Mouse (Mus musculus) bone marrow macrophage, adult 2 months (primary cell): ENCODE measurements around the gene Llgl2. TPM values are rescaled to one million over a fixed set of nuclear protein-coding genes. Genes with fewer than 3 reads are reported as not detected.

ENCODE experiments used
- H3K27ac ChIP-seq: 2 replicates; pipeline ENCODE4 v1.5.1; 2012; ENCODE audit warnings: low read depth, low read length; ENCODE audit not compliant: insufficient read depth
- H3K4me1 ChIP-seq: 2 replicates; pipeline ENCODE4 v1.6.1; 2012; ENCODE audit warnings: low read length; ENCODE audit not compliant: control insufficient read depth, insufficient read depth
- H3K4me3 ChIP-seq: 2 replicates; pipeline ENCODE4 v1.5.1; 2012; ENCODE audit warnings: mild to moderate bottlenecking, low read length, moderate library complexity; ENCODE audit not compliant: insufficient read depth
- CTCF ChIP-seq: IDR thresholded peaks from 2 replicates; pipeline ENCODE4 v1.5.1; 2012; ENCODE audit warnings: low read depth, mild to moderate bottlenecking, low read length, moderate library complexity
- POLR2A ChIP-seq: IDR thresholded peaks from 2 replicates; pipeline ENCODE4 v1.6.1; 2012; ENCODE audit warnings: mild to moderate bottlenecking, low read depth, low read length, borderline replicate concordance
- polyA plus RNA-seq: library from polyadenylated mRNA; stranded (reverse); fragments of >200 nt; gene quantifications from 2 replicates; pipeline ENCODE4 v1.2.4, GENCODE M21; 2012; ENCODE audit not compliant: missing spikeins, insufficient read depth, insufficient read length

Gene Llgl2
- polyA plus RNA-seq, 1 experiment = 4.9 TPM

DNA sequence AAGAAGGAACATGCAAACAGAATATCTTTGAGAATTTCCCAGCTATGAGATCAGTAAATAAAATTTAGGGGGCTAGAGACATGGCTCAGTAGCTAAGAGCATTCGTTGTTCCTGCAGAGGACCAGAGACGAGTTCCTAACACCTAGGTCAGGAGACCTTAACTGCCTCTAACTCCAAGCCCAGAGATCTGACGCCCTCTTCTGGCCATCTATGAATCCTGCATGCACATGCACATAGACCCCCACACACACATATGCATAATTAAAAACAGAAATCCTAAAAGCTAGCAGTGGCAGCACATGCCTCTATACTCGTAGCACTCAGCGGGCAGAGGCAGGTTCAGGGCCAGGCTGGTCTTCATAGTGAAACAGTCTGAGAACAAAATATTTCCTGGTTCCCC is 52.6 kb downstream of the Llgl2 start:
- no peak overlapping the region for H3K27ac ChIP-seq
- peaks cover 7% of the 10 kb centered on the region for H3K4me1 ChIP-seq
- no peak overlapping the region for H3K4me3 ChIP-seq
- no peak for TF ChIP-seq CTCF
- no peak for TF ChIP-seq POLR2A

DNA sequence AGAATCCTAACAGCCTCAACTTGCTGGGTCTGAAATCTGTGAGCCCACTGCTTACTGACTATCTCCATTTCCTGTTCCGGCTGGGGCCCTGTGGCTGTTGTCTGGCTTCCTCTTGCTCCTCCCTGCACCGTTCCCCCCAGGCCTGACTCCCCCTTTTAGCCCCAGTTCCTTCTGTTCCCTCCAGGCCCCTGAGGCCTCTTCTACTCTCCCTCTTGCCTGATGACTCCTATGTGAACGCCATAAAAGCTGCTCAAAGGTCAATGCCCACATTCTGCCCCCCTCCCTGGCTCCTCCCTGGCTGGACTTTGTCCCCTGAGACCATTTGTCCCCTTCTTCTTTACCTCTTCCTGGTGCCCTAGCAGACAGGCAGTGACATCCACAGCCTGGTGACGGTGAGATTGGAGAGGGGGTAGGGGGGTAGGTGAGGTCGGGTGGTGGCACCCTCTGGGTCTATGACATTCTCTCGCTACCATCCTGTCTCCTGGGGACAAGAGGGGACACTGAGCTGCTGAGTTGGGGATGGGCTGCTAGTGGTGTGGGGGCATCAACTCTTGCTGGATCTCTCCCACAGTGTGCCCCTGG is 53.4 kb downstream of the Llgl2 start:
- no peak for TF ChIP-seq POLR2A
- no peak for TF ChIP-seq CTCF
- H3K4me3 ChIP-seq = no peak overlapping the region

DNA sequence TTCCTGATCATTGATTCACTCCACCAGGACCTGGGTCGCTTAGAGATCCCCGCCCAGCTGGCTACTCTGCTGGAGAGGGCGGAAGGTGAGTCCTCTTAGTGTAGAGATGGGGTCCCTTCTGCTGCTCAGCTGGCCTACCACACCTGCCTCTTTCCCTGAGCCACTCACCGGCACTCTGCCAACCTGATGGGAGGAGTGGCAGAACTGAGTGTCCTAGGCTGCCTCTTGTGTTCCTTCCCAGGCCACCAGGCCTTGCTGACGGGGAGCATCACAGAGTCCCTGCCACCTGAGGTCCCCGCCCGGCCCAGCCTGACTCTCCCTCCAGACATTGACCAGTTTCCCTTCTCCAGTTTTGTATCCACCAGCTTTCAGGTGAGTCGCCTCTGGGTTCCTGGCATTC is 54.2 kb downstream of the Llgl2 start:
- peaks cover 7% of the 10 kb centered on the region for H3K4me1 ChIP-seq
- no peak overlapping the region for H3K4me3 ChIP-seq
- no peak overlapping the region for H3K27ac ChIP-seq
- TF ChIP-seq POLR2A = no peak
- TF ChIP-seq CTCF = no peak

More for the DNA sequence above, 53.4 kb downstream of the Llgl2 start:
- H3K4me1 ChIP-seq = peaks cover 7% of the 10 kb centered on the region
- no peak overlapping the region for H3K27ac ChIP-seq

DNA sequence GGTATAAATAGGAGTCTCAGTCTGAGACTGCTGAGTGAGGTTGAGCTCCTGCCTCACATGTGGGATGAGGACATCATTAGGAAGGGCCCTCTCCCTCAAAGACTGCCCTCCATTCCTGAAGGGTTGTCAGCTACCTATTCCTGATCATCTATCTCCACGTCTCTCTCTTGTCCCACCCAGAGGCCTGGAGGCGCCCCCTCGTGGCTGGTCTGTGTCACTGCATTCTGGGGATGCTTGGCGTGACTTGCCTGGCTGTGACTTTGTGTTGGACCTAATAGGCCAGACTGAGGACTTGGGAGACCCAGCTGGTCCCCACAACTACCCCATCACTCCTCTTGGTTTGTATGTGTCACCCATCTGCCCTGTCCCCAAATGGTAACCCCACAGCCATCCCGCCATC is 57.2 kb downstream of the Llgl2 start:
- TF ChIP-seq POLR2A = no peak
- TF ChIP-seq CTCF = peak; percentile 90
- Histone ChIP-seq H3K4me1 (peaks cover 7% of the 10 kb centered on the region), H3K27ac (no peak overlapping the region), H3K4me3 (no peak overlapping the region)

DNA sequence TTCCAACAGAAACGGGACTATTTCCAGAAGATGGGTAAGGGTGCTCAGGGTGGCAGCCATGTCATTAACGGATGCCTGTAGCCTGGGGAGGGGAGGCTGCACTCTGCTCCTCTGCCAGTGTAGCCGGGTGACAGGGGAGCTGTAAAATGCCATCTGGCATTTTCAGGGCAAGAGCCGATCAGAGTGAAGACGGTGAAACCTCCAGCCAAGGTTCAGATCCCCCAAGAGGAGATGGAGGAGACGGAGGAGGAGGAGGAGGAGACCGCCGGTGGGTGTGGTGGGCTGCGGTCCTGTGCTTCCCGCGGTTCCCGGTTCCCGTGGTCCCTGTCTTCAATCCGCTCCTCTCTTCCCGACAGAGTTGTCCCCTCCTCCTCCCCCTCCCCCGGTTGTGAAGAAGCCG is 59.4 kb downstream of the Llgl2 start:
- Histone ChIP-seq H3K4me1 (no peaks in the 10 kb centered on the region), H3K4me3 (no peak overlapping the region), H3K27ac (no peak overlapping the region)
- no peak for TF ChIP-seq CTCF
- TF ChIP-seq POLR2A = no peak

DNA sequence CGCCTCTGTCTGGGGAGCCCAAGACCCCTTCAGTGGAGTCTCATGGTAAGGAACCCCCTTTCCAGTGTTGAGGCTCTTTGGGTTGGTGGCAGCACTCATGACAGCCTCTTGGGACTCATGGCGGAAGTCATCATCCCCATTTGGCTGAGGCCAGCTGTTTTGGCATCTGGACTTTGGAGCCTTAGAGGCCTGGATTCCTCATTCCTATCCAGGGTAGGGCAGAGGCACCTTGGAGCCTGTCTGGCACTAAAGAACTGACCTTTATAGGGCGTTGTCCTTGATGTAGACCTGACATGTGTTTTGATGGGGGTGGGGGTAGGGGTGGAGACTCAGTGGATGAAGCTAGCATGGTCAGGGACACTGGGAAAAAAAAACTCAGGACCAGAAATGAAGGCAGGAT is 60.5 kb downstream of the Llgl2 start:
- no peak overlapping the region for H3K27ac ChIP-seq
- TF ChIP-seq CTCF = no peak
- no peak for TF ChIP-seq POLR2A

DNA sequence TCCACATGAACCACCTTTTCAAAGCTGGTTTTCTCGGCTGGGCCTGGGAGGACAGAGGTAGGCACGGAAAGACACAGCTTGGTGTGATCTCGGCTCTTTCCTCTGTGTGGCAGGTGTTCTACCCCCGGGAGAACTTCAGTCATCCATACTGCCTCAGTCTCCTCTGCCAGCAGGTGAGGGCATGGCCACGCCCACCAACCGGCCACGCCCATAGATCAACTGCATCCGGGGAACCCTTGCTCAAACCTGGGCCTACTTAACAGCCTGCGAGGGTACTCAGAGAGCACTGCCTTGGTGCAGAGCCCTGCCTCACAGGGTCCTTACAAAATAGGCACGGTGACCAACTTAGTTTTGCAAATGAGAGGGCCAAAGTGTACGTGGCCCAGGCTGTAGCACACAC is 61.4 kb downstream of the Llgl2 start:
- Histone ChIP-seq H3K4me1 (no peaks in the 10 kb centered on the region), H3K4me3 (no peak overlapping the region), H3K27ac (no peak overlapping the region)
- TF ChIP-seq CTCF = no peak
- TF ChIP-seq POLR2A = no peak

More for the DNA sequence above, 60.5 kb downstream of the Llgl2 start:
- Histone ChIP-seq H3K4me3 (no peak overlapping the region), H3K4me1 (no peaks in the 10 kb centered on the region)

DNA sequence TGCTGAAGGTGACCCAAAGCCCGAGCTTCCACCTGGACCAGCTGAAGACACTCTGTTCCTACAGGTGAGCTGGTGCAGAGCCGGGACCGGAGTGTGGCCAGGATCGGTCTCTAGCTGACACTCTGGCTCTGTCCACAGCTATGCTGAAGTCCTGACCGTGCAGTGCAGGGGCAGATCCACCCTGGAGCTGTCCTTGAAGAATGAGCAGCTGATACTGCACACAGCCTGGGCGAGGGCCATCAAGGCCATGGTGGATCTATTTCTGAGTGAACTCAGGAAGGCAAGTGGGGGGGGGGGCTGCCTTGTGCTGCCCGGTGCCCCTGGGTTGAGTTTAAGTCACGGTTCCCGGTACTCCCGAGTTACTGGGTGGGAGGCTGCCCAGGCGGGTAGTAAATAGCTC is 62.6 kb downstream of the Llgl2 start:
- H3K4me3 ChIP-seq = no peak overlapping the region
- H3K27ac ChIP-seq = no peak overlapping the region
- TF ChIP-seq CTCF (no peak), POLR2A (no peak)
- no peaks in the 10 kb centered on the region for H3K4me1 ChIP-seq

DNA sequence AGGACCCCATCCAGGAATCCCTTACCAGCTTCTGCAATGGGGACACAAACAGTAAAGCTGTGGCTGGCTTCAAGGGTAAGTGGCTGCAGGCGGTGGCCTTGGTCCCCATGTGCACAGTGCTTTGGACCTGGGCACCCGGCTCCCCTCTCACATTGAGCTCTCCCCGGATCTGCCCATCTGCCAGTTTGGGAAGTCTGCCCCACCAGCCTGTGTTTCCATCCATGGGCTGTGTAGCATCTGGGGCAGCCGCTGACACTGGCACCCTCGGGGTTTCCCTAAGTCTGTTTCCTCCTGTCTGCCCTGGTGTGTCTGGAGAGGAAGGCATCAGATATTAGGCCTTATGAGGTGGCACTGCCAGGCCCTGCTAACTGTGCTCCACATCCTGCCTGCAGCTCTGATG is 64.2 kb downstream of the Llgl2 start:
- Histone ChIP-seq H3K27ac (no peak overlapping the region), H3K4me1 (no peaks in the 10 kb centered on the region), H3K4me3 (no peak overlapping the region)
- no peak for TF ChIP-seq CTCF
- TF ChIP-seq POLR2A = no peak

DNA sequence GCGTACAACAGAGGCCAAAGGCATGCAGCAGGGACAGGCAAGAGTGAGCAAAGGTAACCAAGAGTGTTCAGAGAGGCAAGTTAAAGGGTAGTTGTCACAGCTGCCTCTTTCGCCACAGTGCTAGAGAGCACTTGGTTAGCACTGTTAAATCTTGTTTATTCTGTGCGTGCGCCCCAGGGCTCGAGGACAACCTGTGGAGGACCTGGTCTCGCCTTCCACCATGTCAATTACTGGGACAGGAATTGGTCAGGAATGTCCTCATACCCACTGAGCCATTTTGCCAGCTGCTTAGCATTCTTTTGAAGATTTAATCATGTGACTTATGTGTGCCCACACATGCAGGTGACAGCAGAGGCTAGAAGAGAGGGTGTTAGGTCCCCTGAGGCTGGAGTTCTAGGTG is 65.3 kb downstream of the Llgl2 start:
- no peak for TF ChIP-seq POLR2A
- TF ChIP-seq CTCF = no peak
- Histone ChIP-seq H3K4me1 (no peaks in the 10 kb centered on the region), H3K4me3 (no peak overlapping the region), H3K27ac (no peak overlapping the region)

DNA sequence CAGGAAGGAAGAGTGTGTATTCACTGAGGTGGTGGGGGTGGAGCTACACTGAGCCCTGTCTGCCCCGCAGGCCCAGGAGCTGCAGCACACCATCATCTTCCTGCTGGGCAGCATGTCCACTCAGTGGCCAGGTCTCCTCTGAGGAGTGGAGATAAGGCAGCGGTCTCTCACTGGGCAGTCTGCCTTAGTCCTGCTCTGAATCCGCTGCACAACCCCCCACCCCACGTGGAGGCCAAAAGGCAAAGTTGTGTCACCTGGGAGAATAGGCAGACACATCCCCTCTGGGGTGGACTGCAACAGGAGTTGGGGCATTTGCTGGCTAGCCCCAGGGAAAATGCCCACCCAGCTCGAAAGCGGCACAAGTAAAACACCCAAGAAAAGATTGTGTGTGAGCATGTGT is 68.4 kb downstream of the Llgl2 start:
- no peak overlapping the region for H3K4me3 ChIP-seq
- H3K4me1 ChIP-seq = no peaks in the 10 kb centered on the region
- no peak for TF ChIP-seq CTCF
- TF ChIP-seq POLR2A = no peak
- H3K27ac ChIP-seq = no peak overlapping the region
